Mouse (Mus musculus) olfactory bulb, adult 2 months (tissue): ENCODE data around the gene Ms4a4b.

Experiments
- CTCF ChIP-seq: fragments of 200-500 bp; IDR thresholded peaks from 2 replicates; pipeline ENCODE4 v1.5.1; 2012; ENCODE audit warnings: low read depth, mild to moderate bottlenecking, low read length, moderate library complexity; ENCODE audit not compliant: insufficient read depth
- POLR2A ChIP-seq: fragments of 200-500 bp; IDR thresholded peaks from 2 replicates; pipeline ENCODE4 v1.6.1; 2012; ENCODE audit warnings: mild to moderate bottlenecking, low read depth, low read length, moderate library complexity; ENCODE audit not compliant: insufficient read depth

DNA sequence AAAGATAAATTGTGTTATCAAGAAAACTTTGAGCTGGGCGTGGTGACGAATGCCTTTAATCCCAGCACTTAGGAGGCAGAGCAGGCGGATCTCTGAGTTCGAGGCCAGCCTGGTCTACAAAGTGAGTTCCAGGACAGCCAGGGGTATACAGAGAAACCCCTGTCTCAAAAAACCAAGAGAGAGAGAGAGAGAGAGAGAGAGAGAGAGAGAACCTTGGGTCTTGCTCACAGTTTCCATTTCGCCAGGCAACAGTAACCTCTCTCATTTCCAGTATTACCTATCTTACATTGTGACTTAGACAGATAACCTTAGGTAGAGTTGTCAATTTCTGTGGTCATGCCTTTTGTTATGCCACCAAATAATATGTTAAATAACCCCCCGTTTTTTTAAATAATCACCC, 53.0 kb downstream of the Ms4a4b start:
- no peak for TF ChIP-seq CTCF
- TF ChIP-seq POLR2A, result no peak
